Mouse (Mus musculus) leukemia stem cell, adult 10-12 weeks (primary cell): ENCODE results near the gene Gm8237. TPM values are rescaled to one million over a fixed set of nuclear protein-coding genes. Genes with fewer than 3 reads are reported as not detected.

ENCODE experiments used
- polyA plus RNA-seq: library from polyadenylated mRNA; stranded (reverse); fragments of >175 nt; gene quantifications from 2 replicates; pipeline ENCODE4 v1.2.3, GENCODE M21; 2012; ENCODE audit warnings: low replicate concordance

The Gm8237 gene
- not detected in 2 replicates for polyA plus RNA-seq

DNA sequence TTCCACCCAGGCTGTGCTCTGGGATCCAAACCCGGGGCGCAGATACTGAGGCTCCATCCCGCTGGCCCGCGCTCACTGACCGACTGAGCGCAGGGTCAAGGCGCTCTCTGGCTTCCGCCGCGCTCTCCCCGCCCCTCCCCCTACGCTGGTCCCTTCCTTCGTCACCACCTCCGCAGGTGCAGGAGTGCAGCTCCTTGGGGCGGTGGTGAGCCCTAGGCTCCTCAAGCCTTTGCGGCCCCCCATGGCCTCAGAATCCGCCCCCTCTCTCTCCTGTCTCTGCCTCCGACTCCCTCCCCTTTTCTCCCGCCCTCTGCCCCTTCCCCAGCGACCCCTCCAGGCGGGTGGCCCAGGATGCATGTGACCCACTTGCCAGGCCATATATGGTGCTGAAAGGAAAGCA is at the start of gene Gm8237:
TSS of gene Gm8237 (minus strand) at position 142 of the 400 bp plus-strand sequence.

DNA sequence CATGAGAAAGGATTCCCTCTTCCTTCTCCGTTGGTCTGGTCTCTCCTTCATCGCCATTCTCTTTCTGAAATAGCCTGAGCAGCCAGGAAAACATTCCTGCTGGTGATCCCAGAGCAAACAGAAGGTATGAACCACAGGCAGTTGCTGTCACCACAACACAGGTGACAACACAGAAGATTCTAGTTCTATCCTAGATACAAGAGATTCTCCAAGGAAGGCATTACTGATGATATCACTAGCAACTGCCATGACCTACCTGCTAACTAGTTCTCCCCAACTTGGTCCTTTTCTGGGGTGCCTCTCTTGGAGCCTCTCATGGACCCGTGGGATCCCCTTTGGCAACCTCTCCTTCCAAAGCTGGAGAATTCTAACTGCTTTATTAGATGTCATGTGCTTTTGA is 50.0 kb downstream of the Gm8237 start, which contains the start of gene Gm3424:
TSS of gene Gm3424 (minus strand) at position 101 of the 400 bp plus-strand sequence.

Other genes with a start within 250 kb of the Gm8237 start
- not detected in 2 replicates for gene Gm8265, start 247.4 kb downstream of the Gm8237 start, polyA plus RNA-seq
- gene Gm9603, start 192.9 kb downstream of the Gm8237 start, polyA plus RNA-seq, result not detected in 2 replicates
- not detected in 2 replicates for gene Gm3373, start 138.8 kb downstream of the Gm8237 start, polyA plus RNA-seq
- gene Gm3383, start 72.4 kb downstream of the Gm8237 start, polyA plus RNA-seq, result not detected in 2 replicates
- not detected in 2 replicates for gene Gm3424, start 50.1 kb downstream of the Gm8237 start, polyA plus RNA-seq
- gene Gm3248, start 81.4 kb upstream of the Gm8237 start, polyA plus RNA-seq, result not detected in 2 replicates
- gene Gm3453, start 98.8 kb upstream of the Gm8237 start, polyA plus RNA-seq, result not detected in 2 replicates
- not detected in 2 replicates for gene Gm6337, start 177.9 kb upstream of the Gm8237 start, polyA plus RNA-seq
- gene Gm8206, start 213.6 kb upstream of the Gm8237 start, polyA plus RNA-seq, result not detected in 2 replicates
- not detected in 2 replicates for gene Gm3468, start 228.3 kb upstream of the Gm8237 start, polyA plus RNA-seq
- not detected in 2 replicates for gene Gm3476, start 245.4 kb upstream of the Gm8237 start, polyA plus RNA-seq